Mouse (Mus musculus) hindbrain, embryonic 12.5 days (tissue): ENCODE measurements around the gene Sh2d7. TPM values are rescaled to one million over a fixed set of nuclear protein-coding genes. Genes with fewer than 3 reads are reported as not detected.
A peak's percentile ranks its signal among the peaks of the same experiment; 100 is the strongest.

Experiments
- ATAC-seq: fragments of 200-750 bp; cut with Nextera tagmentation; 2 replicates; pipeline ENCODE4 v1.8.0; 2017; ENCODE audit warnings: moderate TSS enrichment; ENCODE audit not compliant: low FRiP score
- H3K27ac ChIP-seq: fragments of 300-500 bp; sonication (generic); 2 replicates; pipeline ENCODE4 v1.5.1; 2016; ENCODE audit warnings: mild to moderate bottlenecking
- H3K27me3 ChIP-seq: fragments of 300-500 bp; sonication (generic); 2 replicates; pipeline ENCODE4 v1.6.1; 2016; ENCODE audit warnings: mild to moderate bottlenecking
- H3K36me3 ChIP-seq: fragments of 300-500 bp; sonication (generic); 2 replicates; pipeline ENCODE4 v1.6.1; 2016; ENCODE audit warnings: mild to moderate bottlenecking
- H3K4me1 ChIP-seq: fragments of 300-500 bp; sonication (generic); 2 replicates; pipeline ENCODE4 v1.6.1; 2016
- H3K4me2 ChIP-seq: fragments of 300-500 bp; sonication (generic); replicated peaks from 2 replicates; pipeline ENCODE4 v1.6.1; 2016; ENCODE audit warnings: mild to moderate bottlenecking
- H3K4me3 ChIP-seq: fragments of 300-500 bp; sonication (generic); 2 replicates; pipeline ENCODE4 v1.5.1; 2016; ENCODE audit warnings: mild to moderate bottlenecking
- H3K9ac ChIP-seq: fragments of 300-500 bp; sonication (generic); 2 replicates; pipeline ENCODE4 v1.6.1; 2016; ENCODE audit warnings: mild to moderate bottlenecking, moderate library complexity
- H3K9me3 ChIP-seq: fragments of 300-500 bp; sonication (generic); replicated peaks from 2 replicates; pipeline ENCODE4 v1.6.1; 2016; ENCODE audit warnings: mild to moderate bottlenecking
- WGBS: fragments of 180-500 bp; shearing (Covaris S2); methylation state at CpG from one replicate; pipeline ENCODE4 v1.1.7; 2016; 5-methylcytosine and 5-hydroxymethylcytosine counted together
- polyA plus RNA-seq: library from polyadenylated mRNA; unstranded; fragments of >200 nt; fragmentation: Nextera tagmentation; extraction: Ambion mirVana; gene quantifications from 2 replicates; pipeline ENCODE4 v1.2.1, GENCODE M21; 2016

Sh2d7 gene
- polyA plus RNA-seq: not detected in 2 replicates

DNA sequence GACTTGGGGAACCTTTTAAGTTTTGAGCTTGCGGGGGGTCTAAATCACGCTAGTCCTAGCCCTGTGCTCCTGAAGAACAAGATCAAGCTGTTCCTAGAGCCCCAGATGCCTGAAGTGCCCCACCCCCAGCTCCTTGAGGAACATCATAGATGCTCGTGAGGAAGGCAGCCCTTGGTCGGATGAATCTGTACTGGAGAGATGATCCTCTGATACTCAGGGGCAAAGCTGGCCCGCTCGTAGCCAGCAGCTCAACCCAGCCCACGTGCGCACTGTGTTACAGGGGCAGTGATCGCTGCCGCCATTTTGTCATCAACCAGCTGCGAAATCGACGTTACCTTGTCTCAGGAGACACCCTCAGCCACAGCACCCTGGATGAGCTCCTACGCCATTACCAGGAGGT lies at the start of gene Sh2d7:
Sh2d7 (plus strand) TSS at position 301 of the 400 bp plus-strand sequence.
- Histone ChIP-seq H3K4me3 (no peak within 1 kb of the TSS), H3K4me2 (no peak within 1 kb of the TSS), H3K9ac (no peak within 1 kb of the TSS), H3K27me3 (0 out of 2 replicates have a peak, but pooled peaks cover 2% of the 10 kb centered on the region), H3K4me1 (peaks cover 12% of the 10 kb centered on the region), H3K36me3 (no peaks in the 10 kb centered on the region), H3K9me3 (no peaks in the 10 kb centered on the region), H3K27ac (no peak within 1 kb of the TSS)
- WGBS: 95% methylated on average over 14 of the region's 14 CpGs
- ATAC-seq: no peak

DNA sequence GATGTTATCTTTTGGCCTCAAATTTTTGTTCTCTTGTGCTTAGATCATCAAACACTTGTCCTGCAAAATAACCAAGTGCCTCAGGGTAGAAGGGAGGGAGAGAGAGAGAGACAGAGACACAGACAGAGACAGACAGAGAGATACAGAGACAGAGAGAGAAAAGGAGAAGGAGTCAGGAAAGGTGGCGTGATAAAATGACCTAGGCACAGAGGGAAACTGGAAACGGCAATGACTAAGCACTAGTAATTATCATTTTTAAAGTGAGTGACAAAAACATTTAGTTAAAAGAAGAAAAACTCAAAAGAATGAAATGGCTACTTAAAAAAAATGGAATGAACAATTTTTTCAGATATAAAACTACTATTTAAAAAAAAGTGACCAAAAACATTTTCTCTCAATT lies 49.2 kb upstream of the Sh2d7 start:
- no peak overlapping the region for H3K9ac ChIP-seq
- no peak overlapping the region for H3K4me3 ChIP-seq
- no peaks in the 10 kb centered on the region for H3K4me1 ChIP-seq
- no peak overlapping the region for H3K4me2 ChIP-seq
- ATAC-seq: no peak
- H3K27ac ChIP-seq: no peak overlapping the region
- no peaks in the 10 kb centered on the region for H3K27me3 ChIP-seq
- WGBS: 82% methylated on average over 2 of the region's 2 CpGs
- H3K9me3 ChIP-seq: no peaks in the 10 kb centered on the region
- no peaks in the 10 kb centered on the region for H3K36me3 ChIP-seq

- no peak overlapping the region for H3K4me2 ChIP-seq
- no peak overlapping the region for H3K9ac ChIP-seq
- no peaks in the 10 kb centered on the region for H3K9me3 ChIP-seq
- no peaks in the 10 kb centered on the region for H3K36me3 ChIP-seq
- 94% methylated on average over 2 of the region's 2 CpGs for WGBS
- no peaks in the 10 kb centered on the region for H3K4me1 ChIP-seq
- H3K27ac ChIP-seq: no peak overlapping the region
- no peak for ATAC-seq
- no peaks in the 10 kb centered on the region for H3K27me3 ChIP-seq
- no peak overlapping the region for H3K4me3 ChIP-seq
These were observed 48.4 kb upstream of the Sh2d7 start for GRCm38 (mm10) chr9:54490431-54490830.

DNA sequence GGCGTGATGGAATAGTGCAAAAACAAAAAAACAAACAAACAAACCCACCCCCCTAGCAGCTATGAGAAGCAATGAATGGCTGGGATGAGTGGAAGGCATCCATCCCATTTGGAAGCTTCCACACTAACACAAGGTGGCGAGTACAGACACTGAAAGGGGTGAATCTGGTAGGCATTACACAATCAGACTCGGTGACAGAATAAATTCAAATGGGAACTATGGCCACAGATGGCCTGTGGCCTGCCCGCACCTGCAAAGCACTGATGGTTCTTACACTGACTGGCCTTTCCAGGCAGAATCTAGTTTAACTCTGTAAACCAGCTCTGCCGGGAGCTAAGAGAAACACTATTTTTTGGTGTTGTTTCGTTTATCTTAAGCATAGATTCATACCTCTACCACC lies 39.5 kb upstream of the Sh2d7 start:
- H3K27ac ChIP-seq: no peak overlapping the region
- H3K9me3 ChIP-seq: no peaks in the 10 kb centered on the region
- H3K27me3 ChIP-seq: peaks cover 9% of the 10 kb centered on the region
- H3K4me1 ChIP-seq: peaks cover 10% of the 10 kb centered on the region
- ATAC-seq: no peak
- WGBS: 85% methylated on average over 6 of the region's 6 CpGs
- no peaks in the 10 kb centered on the region for H3K36me3 ChIP-seq
- no peak overlapping the region for H3K9ac ChIP-seq
- peak overlapping the region; percentile 80; the same call in 1 of the 2 replicates for H3K4me2 ChIP-seq
- no peak overlapping the region for H3K4me3 ChIP-seq

DNA sequence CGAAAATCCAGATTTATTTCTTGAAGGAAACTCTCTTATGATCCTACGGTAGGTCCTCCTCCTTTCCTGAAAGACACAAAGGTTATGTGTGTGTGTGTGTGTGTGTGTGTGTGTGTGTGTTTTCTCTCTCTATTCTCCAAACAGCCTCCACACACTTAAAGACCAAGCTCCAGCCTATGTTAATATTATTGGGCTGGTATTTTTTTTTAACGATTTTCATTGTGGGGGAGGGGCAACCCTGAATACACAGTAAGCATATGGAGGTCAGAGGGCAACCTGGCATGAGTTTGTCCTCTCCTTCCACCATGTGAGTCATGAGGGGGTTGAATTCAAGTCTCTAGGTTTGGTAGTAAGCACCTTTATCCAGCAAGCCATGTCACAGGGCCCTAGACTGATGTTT lies 39.0 kb upstream of the Sh2d7 start:
- no peaks in the 10 kb centered on the region for H3K36me3 ChIP-seq
- H3K27me3 ChIP-seq: peaks cover 9% of the 10 kb centered on the region
- WGBS: 68% methylated on average over 3 of the region's 3 CpGs
- no peak overlapping the region for H3K4me3 ChIP-seq
- no peak overlapping the region for H3K27ac ChIP-seq
- ATAC-seq: no peak
- peaks cover 10% of the 10 kb centered on the region for H3K4me1 ChIP-seq
- no peak overlapping the region for H3K9ac ChIP-seq
- no peaks in the 10 kb centered on the region for H3K9me3 ChIP-seq
- peak overlapping the region; percentile 80 for H3K4me2 ChIP-seq

GRCm38 (mm10) chr9:54500832-54501452 lies 37.8 kb upstream of the Sh2d7 start:
- Histone ChIP-seq H3K27me3 (peaks cover 9% of the 10 kb centered on the region), H3K4me1 (peaks cover 10% of the 10 kb centered on the region), H3K4me2 (peak overlapping the region; percentile 80), H3K9me3 (no peaks in the 10 kb centered on the region), H3K4me3 (peak overlapping the region; percentile 82), H3K9ac (peak overlapping the region; percentile 90), H3K27ac (peak overlapping the region; percentile 88), H3K36me3 (no peaks in the 10 kb centered on the region)
- under 1% methylated on average over 42 of the region's 43 CpGs for WGBS
- peak; percentile 74 for ATAC-seq

DNA sequence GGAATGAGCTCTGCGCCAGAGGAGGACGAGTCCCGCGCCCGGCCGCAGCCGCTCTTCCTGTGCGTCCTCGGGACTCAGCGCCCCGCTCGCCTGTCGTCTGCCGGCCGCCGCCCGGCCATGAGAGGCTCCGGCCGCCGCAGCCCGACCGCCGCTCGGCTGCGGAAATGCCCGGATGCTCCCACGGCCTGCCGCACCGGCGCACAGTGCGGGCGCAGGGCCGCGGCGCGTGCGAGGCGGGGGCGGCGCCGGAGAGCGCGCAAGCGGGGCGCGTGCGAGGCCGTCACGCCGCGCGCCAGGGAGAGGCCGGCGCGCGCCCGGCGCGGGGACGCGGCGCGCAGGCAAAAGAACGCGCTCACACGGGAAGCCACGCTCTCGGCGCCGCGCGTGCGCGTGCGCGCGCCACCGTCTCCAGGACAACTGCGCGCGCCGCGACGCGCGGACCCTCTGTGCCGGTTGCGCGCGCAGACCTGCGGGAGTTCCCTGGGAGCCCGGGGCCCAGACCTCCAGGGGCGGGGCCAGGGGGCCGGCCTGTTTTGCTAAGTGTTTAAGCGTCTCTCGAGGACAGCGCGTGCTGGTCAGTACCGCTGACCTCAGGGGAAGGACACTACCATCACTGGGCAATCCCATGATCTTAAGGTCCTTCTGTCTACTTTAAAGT lies 37.2 kb upstream of the Sh2d7 start, which contains the start of gene Dmxl2:
Dmxl2 (minus strand) TSS at position 174 of the 658 bp plus-strand sequence.
- peak; percentile 93 for ATAC-seq
- 1% methylated on average over 58 of the region's 99 CpGs for WGBS
- Histone ChIP-seq H3K9me3 (no peaks in the 10 kb centered on the region), H3K4me2 (peak within 1 kb of the TSS; percentile 80), H3K27ac (peak within 1 kb of the TSS; percentile 88), H3K4me3 (peak within 1 kb of the TSS; percentile 82), H3K4me1 (peaks cover 10% of the 10 kb centered on the region), H3K9ac (peak within 1 kb of the TSS; percentile 90), H3K36me3 (no peaks in the 10 kb centered on the region), H3K27me3 (peaks cover 9% of the 10 kb centered on the region)

GRCm38 (mm10) chr9:54502111-54502495 lies 36.7 kb upstream of the Sh2d7 start:
- peak overlapping the region; percentile 80 for H3K4me2 ChIP-seq
- peaks cover 10% of the 10 kb centered on the region for H3K4me1 ChIP-seq
- no peaks in the 10 kb centered on the region for H3K36me3 ChIP-seq
- peak overlapping the region; percentile 88 for H3K27ac ChIP-seq
- peak overlapping the region; percentile 90 for H3K9ac ChIP-seq
- no peak for ATAC-seq
- WGBS: 6% methylated on average over 13 of the region's 13 CpGs
- peak overlapping the region; percentile 82 for H3K4me3 ChIP-seq
- H3K27me3 ChIP-seq: peaks cover 9% of the 10 kb centered on the region
- H3K9me3 ChIP-seq: no peaks in the 10 kb centered on the region

DNA sequence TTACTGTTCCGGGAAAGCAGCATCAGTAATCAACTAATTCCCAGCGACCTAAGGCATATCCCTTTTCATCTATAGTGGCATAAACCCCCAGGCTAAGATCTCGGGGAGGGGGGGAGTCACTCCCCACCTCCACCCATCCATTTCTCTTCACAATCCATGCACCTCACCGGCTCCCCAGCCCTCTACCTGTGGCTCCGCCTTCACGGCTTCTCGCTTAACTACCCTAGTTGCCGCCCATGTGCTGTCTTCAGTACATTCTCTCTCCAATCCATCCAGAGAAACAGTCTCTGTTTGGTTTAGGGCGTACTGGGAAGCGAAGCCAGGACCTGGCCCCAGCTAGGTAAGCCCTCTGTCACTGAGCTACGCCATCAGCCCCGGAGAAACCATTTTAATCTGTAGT lies 35.9 kb upstream of the Sh2d7 start:
- Histone ChIP-seq H3K27ac (no peak overlapping the region), H3K4me2 (peak overlapping the region; percentile 80), H3K4me3 (peak overlapping the region; percentile 82; the same call in 1 of the 2 replicates), H3K36me3 (no peaks in the 10 kb centered on the region), H3K9ac (no peak overlapping the region), H3K9me3 (no peaks in the 10 kb centered on the region), H3K4me1 (peaks cover 10% of the 10 kb centered on the region), H3K27me3 (peaks cover 9% of the 10 kb centered on the region)
- ATAC-seq: no peak
- WGBS: 11% methylated on average over 12 of the region's 12 CpGs

GRCm38 (mm10) chr9:54515991-54516390 lies 22.8 kb upstream of the Sh2d7 start:
- no peak for ATAC-seq
- no peak overlapping the region for H3K4me2 ChIP-seq
- no peaks in the 10 kb centered on the region for H3K4me1 ChIP-seq
- H3K4me3 ChIP-seq: no peak overlapping the region
- no peak overlapping the region for H3K27ac ChIP-seq
- H3K27me3 ChIP-seq: no peaks in the 10 kb centered on the region
- no peaks in the 10 kb centered on the region for H3K36me3 ChIP-seq
- no peaks in the 10 kb centered on the region for H3K9me3 ChIP-seq
- 69% methylated on average over 2 of the region's 2 CpGs for WGBS
- no peak overlapping the region for H3K9ac ChIP-seq

- 77% methylated on average over 7 of the region's 7 CpGs for WGBS
- H3K4me3 ChIP-seq: no peak overlapping the region
- no peak overlapping the region for H3K27ac ChIP-seq
- no peaks in the 10 kb centered on the region for H3K36me3 ChIP-seq
- H3K4me1 ChIP-seq: no peaks in the 10 kb centered on the region
- no peak for ATAC-seq
- no peaks in the 10 kb centered on the region for H3K9me3 ChIP-seq
- H3K9ac ChIP-seq: no peak overlapping the region
- H3K4me2 ChIP-seq: no peak overlapping the region
- H3K27me3 ChIP-seq: no peaks in the 10 kb centered on the region
These were observed 19.9 kb upstream of the Sh2d7 start for GRCm38 (mm10) chr9:54518921-54519320.

- Histone ChIP-seq H3K27me3 (no peaks in the 10 kb centered on the region), H3K4me2 (no peak overlapping the region), H3K9me3 (no peaks in the 10 kb centered on the region), H3K4me3 (no peak overlapping the region), H3K4me1 (no peaks in the 10 kb centered on the region), H3K9ac (no peak overlapping the region), H3K27ac (no peak overlapping the region), H3K36me3 (no peaks in the 10 kb centered on the region)
- WGBS: 90% methylated on average over 4 of the region's 4 CpGs
- ATAC-seq: no peak
These were observed 18.5 kb upstream of the Sh2d7 start for GRCm38 (mm10) chr9:54520286-54520685.

DNA sequence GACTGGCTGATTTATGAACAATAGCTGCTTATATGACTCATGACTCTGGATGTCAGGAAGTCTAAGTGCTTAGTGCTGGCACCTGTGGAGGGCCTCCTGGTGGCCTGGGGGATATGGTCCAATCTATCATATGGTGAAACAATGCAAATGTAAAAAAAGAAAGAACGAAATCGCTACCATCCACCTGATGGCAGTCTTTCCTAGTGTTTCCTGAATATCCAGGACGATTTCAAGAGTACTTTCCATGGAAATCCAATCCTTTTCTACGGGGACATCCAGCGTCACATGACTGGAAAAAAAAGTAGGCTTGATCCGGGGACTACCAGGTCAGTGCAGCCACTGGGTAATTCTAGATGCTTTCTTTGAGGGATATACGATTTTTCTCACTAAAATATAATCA lies 11.1 kb upstream of the Sh2d7 start:
- Histone ChIP-seq H3K27ac (no peak overlapping the region), H3K4me3 (no peak overlapping the region), H3K4me1 (peaks cover 4% of the 10 kb centered on the region; the same call in 1 of the 2 replicates), H3K9me3 (no peaks in the 10 kb centered on the region), H3K36me3 (no peaks in the 10 kb centered on the region), H3K27me3 (no peaks in the 10 kb centered on the region), H3K9ac (no peak overlapping the region), H3K4me2 (no peak overlapping the region)
- ATAC-seq: no peak
- 75% methylated on average over 7 of the region's 7 CpGs for WGBS
